Mouse (Mus musculus) lung, postnatal 4 days (tissue): ENCODE results near the gene Cyth4.

Experiments
- DNase-seq, 2 experiments: peaks; one replicate each; pipeline ENCODE4 v3.0.0; 2021

Gene Cyth4

DNA sequence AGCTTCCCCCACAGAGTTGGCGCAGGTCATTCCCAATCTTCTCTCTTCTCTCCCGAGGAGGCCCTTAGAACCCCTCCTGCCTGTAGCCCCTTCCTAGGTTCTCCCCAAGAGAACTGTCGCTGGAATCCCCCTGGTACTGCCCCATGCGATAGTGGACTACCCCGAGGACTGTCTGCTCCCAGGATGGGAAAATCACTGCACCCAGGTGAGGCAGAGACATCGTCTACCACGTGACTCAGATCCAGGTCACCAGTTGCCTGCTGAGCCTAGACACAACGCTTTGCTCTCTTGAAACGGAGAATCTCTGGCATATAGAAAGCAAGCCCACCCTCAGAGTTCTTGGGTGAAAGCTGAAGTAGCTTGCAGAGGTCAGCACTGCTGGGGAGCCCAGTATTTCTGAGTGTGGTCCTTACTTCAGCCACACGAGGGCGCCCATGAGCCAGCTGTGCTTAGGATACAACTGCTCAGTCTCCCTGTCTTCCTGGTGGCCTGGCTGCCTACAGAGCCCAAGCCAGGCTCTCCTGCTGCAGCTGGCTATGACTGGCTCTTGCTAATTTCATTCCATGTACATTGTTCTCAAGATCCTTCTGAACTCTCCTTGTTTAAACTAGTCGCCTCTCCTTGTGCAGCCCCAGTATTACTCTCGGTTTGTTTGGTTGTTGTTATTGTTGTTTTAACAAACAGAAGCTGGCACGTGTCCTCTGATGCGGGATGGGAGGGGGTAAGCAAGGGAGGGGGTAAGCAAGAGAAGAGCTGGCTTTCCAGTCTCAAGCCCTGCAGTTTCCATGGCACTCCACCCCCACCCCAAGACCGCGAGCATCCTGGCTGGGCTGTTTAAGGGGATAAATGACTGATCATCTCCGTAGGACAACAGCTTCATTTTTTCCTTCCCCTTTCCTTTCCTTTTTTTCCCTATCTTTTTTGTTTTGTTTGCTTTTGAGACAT lies 9.5 kb upstream of the Cyth4 start:
- DNase-seq, result peak; percentile 82 to 90

DNA sequence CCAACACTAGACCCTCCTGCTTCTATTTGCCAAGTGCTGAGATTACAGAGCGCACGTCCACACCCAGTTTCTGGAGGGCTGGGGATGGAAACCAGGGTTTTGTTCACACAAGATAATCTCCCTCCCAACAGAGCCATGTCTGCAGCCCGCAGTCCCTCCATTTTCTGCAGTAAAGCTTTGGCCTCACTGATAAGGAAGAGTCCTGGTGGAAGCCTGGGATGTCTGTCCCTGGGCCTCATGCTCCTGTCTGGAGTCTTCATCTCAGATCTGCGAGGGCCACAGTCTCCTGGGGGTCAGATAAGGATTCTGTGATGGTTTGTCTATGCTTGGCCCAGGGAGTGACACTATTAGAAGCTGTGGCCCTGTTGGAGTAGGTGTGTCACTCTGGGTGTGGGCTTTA lies 8.8 kb upstream of the Cyth4 start:
- no peak for DNase-seq

DNA sequence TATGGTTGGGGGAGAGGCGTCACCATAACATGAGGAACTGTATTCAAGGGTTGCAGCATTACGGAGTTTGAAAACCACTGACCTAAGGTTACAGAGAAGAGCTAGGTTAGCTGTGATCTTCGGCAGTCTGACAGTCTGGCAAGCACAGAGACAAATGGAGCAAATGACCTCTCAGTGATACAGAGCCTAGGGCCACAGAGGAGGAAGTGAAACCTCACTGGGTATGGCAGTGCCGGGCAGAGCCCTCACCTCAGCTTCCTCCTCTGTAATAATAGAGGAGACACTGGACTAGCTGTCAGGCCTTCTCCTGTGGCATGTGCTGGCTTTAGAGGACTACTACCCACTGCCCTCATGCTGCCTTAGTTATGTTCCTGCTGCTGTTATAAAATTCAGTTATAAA lies 7.9 kb upstream of the Cyth4 start:
- peak; percentile 48 to 62 for DNase-seq

DNA sequence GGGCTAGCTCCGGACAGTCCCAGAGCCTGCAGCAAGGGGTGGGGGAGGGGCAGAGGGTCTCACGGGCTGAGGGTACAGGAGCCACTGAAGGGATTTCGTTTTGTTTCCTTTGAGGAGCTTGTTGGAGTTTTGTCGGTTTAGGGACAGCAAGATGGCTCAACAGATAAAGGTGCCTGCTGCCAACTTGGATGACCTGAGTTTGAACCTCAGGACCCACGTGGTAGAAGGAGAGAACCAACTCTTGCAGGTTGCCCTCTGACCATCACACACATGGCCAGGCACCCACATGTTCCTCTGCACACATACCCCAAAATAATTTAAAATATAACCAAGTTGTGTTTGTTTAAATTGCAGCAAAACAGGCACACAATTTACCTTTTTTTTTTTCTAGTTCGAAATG lies 6.9 kb upstream of the Cyth4 start:
- no peak for DNase-seq

DNA sequence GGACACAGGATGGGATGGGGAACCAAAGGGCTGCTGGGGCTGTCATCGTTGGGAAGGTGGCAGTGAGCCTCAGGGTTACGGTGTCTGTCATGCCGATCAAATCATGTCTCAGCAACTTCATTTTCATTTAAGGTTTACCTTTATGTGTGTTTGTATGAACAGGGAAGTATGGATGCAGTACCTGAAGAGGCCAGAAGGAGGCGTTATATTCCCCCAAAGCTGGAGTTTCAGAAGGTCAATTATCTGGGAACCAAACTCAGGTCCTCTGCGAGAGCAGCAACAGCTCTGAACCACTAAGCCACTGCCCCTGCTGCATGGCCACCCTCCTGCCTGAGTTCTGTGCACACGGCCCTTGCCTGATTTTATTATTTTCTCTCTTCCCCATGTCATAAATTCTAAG lies 6.1 kb upstream of the Cyth4 start:
- no peak for DNase-seq

DNA sequence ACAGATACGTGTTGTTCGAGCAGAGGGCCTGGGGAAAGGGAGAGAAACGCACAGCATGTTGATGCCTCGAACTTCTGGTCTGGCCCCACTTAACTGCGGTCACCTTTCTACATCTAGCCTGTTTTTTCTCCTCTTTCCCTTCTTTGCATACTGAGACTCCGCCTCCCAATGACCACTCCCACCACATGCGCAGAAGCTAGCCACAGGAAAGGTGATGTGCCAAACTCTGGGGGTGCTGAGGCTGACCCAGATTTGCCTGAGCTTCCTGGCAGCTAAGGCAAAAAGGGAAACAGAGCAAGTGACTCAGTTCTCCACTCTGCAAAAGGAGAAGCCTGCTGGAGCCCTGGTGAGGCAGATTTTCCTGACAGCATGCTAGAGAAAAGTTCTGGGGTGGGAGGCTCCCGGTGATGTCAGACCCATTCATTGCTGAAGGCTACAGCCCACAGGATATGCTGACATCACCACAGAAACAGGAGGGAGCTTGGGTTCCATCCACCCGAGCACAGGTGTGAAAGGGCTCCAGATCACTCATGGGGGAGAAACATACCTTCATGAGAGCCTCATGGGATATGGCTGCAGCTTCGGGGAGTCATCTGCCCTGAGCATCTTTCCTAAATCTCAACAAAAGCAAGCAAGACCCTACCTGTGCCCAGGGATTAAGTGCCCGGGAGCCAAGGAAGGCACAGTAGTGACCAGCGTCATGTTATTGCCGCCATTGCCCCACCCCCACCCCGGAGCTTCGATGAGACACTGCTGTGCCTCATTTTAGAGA lies 5.0 kb upstream of the Cyth4 start:
- DNase-seq, result no peak

DNA sequence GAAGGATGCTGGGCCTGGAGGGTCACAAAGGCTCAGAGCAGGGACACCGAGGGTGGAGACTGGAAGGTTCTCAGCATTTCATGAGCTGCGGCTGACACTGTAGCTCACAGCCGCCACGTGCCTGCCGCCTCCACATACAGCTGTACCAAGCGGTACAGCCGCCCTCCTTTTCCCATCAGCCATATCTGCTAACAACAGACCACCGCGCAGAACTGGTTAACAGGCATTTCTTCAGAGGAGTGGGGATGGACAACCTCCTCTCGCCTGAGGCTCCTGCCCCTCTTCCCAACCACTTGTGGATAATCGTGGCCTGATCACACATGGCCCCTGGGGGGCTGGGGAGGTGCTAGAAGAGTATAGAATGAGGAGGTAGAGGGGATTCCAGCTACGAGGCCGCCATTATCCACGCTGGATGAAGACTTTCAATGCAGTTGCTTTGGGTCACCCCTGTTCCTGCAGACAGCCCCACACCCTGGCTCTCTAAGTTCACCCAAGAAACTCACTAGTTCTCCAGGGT lies 4.3 kb upstream of the Cyth4 start:
- DNase-seq, result no peak

DNA sequence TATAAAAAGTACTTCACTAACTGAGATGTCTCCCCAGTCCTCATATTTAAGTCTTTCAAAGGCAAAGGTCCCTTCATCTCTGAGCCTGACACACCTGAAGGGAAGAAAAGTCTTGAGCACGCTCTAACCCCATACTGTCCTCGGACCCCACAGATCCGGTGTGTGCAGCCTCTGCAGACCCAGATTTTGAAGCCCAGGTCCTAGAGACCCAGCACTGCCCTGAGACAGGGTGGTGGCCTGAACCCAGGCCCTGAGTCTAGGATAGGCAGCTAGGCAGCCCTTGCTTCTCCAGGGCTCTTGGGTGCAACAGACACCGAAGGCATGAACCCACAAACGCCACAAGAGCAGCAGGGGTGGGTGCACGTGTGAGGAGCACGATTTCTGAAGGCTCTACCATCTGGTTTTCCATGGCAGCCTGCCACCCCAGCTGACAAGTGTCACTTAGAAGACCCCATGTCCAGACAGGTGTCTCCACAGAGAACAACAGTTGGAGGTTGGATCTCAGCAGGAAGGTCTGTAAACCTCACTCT lies 2.9 kb upstream of the Cyth4 start:
- DNase-seq, result no peak

DNA sequence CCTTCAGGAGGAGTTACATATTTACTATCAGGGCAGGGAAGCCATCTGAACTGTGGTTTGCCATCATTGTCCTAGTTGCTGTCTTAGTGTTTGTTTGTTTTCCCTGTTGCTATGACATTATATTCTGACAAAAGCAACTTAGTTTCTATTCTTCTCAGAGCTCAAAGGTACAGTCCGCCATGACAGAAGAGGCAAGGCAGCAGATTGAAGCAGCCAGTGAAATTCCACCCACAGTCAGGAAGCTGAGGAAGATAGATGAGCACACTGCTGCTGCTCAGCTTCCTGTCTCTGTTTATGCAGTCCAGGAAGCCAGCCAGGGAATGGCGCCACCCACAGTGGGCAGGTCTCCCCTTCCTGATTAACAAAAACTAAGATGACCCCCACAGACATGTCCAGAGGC lies 2.0 kb upstream of the Cyth4 start:
- DNase-seq, result peak; percentile 55 to 64

DNA sequence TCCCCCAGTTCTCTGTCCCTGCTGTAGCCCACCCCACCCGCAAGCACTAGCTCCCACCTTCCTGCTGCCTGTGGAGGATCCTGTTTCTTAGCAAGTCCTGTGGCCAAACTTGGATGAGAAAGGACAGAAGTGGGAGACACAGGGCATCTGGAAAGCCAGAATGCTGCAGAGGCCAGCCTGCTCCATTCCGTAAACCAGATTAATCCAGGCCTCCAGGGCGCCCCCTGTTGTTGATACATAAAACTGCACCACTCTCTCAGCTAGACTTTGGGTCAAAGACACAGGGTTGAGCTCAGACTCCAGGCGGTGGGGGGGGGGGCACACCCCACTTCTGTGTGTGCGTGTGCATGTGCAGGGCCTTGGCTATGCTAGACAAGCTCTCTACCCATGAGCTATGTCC lies 1.4 kb upstream of the Cyth4 start:
- no peak for DNase-seq

DNA sequence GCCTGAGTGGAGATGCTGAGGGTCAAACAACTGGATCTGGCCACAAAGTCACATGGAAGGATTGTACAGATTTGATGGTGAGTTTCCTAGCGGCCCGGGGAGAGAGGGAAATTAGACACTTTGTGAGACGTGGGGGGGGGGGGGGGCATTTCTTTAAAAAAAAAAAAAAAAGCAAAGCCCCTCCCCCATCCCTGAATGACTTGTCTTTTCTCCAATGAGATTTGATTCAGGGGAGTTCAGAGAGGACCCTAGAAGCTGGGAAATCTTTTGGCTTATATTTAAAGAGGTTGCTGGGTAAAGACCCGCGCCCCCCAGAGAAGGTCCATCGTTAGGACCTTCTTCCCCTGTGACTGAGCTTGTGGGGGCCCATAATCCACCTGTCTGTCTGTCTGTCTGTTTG lies 343 bp upstream of the Cyth4 start:
- no peak for DNase-seq

DNA sequence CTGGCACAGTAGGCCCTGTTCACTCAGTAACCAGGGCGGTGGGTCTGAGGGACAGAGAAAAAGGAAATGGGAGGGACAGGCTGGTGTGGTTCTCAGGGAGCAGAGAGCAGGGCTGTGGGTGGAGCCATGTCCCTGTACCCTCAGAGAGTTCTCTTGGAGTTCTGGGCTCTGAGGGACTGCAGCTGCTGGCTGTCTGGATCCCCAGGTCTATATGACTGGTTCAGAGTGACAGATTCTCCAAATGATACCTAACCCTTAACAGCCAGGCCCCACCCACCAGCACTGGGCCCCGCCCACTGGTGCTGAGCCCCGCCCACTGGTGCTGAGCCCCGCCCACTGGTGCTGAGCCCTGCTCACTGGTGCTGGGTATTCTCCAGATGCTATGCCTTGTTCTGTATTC lies 882 bp downstream of the Cyth4 start:
- DNase-seq, result peak; percentile 54 to 73

DNA sequence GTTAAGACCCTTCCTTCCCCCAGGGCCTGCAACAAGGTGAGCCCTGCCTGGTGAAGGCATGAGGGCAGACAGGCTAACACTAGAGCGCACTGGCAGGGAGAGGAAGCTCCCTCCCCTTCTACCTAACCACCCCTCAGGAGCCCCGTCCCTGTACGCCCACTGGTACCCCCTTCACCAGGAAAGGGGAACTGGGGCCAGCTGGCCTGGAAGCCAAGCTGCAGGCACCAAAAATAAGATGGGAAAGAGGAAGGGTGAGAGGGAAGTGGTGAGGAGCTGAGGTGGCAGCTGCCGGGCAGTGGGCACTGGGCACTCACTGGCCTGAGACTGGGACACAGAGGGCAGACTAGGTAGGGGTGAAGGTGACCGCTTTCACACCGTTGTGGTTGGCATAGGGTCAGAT lies 2.3 kb downstream of the Cyth4 start:
- peak; percentile 65 to 68 for DNase-seq

DNA sequence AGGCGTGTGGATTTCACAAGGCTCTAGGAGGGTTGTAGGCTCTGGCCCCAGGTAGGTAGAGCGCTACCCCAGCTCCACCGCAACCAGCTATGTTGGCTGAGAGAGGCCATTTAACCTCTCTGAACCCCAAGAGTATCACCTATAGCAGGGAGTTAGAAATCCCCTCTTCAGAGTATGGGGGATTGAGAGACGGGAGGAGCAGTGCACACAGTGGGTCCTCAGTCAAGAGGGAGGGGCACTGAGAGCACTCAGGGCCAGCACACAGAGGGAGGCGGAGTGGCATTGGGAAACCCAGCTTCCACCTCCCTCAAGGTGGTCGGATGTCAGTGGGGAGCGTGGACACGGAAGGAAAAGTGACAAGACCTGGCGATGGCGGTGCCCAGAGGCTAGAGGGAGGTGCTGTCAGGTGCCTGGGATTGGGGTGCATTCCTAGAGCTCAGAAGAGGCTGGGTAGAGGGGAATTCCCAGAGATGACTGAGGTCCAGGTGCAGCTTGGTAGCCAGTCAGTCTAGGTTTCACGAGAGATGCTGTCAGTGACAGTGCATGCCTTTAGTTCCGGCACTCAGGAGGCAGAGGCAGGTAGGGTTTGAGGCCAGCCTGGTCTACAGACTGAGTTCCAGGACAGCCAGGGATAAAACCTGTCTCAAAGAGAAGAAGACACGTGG lies 2.8 kb downstream of the Cyth4 start:
- DNase-seq, result no peak

DNA sequence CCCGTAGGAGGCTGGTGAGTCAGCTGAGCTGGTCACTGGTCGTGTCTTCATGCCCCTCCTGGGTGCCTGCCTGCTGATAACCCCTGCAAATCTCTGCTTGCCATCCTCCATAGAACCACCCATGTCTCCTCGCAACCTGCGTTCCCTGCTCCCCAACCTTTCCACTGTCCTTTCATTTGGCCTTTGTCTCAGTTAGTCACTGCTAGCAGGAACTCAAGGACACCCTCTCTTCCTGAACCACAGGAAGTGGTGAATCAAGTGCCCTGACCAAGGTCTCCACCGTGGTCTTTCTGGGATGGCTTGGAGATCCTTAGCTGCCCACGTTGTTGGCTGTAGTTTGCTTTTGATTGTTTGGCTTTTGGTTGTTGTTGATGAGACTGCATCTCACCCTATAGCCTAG lies 4.3 kb downstream of the Cyth4 start:
- DNase-seq, result no peak

DNA sequence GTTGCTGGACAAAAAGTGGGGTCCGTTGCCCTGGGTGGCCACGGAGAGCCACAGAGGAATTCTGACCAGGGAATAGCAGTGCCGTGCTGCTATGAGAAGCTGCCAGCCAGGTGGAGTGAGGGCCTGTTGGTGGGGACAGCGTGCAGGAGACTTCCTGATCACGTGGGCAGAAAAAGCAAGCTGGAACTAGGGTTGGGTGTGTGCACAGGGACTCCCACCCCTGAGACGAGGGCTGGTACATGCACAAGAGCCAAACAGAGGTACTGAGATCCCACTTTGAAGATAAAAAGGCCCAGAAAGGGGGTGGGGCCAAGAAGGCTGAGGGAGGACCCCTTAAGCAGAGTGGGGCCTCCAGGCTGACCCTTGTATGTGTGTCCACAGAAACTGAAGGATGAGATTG lies 7.4 kb downstream of the Cyth4 start:
- DNase-seq, result no peak

DNA sequence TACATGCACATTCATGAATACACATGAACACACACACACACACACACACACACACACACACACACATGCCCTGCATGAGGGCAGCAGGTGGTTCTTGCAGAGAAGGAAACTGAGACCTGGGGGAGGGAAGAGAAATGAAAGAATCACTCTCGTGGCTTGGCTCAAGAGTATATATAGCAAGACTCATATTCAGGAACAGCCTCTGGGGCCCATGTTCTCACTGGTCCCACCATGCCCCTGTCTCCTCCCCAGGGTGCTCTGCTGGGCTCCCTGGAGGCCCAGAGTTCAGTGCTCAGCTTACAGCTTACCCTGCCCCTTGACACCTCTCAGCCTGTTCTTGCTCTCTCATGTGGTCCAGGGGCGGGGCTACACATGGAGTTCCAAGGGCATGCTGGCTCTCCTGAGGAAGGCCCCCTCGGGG lies 8.5 kb downstream of the Cyth4 start:
- DNase-seq, result peak in 1 of 2 experiments; percentile 47

DNA sequence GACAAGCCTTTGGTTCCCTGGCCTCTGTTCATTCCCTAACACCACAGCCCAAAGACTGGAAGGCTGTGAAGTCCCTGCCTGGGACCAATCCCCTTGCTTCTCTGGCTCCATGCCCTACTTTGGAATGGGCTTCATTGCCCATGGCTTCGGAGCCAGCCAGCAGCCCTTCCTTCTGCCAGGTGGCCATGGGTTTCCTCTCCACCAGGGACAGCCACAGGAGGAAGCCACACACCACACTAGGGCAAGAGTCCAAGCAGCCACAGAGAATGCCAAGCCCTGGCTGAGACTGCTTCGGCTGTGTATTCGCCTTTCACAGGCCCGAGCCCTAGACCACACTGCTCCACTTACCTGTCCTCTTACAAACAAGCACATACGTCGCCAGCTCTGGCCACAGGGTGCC lies 9.2 kb downstream of the Cyth4 start:
- no peak for DNase-seq

DNA sequence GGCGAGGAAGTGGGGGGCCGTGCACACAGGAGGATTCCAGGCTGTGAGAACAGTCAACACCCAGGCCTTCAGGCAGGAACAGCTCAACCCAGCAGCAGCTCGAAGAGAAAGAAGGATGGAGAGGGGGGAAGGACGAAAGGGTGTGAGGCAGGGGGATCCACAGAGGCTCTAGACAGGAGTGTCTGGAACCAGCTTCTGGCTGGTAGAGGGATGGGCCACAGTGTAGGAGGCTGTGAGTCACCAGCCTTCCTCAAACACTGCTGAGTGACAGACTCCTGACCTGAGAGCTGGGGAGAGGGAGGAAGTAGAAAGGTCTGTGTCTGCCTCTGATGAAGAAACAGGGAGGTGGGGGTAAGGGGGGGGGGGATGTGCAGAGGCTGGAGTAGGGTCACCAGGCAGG lies 10.6 kb downstream of the Cyth4 start:
- no peak for DNase-seq

DNA sequence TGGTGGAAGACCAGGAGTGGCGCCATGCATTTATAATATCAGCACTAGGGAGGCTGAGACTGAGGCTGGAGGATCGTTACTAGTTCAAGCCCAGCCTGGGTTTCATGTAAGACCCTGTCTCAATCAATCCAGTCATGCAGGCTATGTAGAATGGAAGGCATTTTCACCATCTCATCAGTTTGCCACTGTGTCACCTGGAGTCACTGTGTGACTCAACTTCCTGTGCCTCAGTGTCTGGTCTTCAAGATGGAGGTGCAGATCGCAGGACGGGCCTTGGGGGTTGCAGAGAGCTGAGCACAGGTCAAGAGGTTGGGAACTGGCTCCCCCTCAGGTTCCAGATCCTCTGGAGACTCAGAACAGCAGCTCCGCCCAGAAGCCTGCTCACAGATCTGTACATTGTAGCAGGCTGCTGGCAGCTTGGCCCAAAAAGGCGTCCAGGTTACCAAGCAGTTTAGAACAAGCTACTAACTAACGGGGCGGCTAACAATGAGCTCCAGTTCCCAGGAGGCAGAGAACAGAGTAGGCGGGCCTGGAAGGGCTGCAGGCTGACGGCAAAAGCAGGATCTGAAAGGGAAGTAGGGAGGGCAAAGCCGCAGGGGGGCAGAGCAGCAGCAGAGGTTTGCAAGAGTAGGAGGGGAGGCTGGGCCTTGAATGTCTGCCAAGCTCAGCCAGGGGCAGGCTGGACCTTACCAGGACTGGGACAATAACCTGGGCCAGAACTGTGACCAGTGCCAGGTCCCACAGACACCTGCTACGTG lies 14.0 kb downstream of the Cyth4 start:
- no peak for DNase-seq

DNA sequence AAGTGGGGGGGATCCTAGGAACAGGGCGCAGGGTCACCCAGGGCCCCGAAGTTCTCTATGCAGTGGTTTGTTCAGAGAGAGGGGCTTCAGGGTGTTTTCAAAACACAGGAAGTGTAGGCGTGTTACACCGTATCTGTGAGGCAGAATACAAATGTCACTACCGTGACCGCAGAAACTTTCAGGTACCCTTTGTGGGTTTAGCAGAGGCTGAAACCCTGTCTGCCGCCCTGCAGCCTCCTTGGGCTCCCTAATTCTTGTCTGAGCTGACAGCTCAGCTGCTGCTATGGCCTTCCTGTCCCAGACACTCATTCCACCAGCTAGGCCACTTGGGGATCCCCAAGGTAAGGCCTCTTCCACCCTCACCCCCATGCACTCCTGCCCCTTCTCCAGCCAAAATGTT lies 17.7 kb downstream of the Cyth4 start:
- DNase-seq, result no peak

DNA sequence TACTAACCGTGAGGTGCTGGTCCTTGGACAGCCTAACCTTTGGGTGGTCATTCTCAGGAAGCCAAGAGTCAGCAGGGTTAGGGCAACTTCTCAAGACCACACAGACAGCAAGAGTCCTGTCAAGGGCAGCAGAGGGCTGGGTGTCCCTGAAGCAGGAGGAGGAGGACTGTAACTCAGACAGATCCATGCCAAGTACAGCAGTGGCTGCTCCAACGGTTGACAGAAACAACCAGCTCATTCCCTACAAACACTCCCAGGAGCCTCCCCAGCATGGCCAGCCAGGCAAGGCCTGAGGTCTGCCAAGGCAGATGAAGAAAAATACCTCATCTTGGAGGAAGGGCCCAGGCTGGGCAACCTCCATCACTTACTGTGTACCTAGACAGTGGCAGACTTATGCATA lies 20.1 kb downstream of the Cyth4 start:
- no peak for DNase-seq
